Mouse (Mus musculus) CH12.LX (cell line): ENCODE data around the gene Iqgap3. TPM values are rescaled to one million over a fixed set of nuclear protein-coding genes. Genes with fewer than 3 reads are reported as not detected.

Experiments
- DNase-seq: peaks from one replicate; pipeline ENCODE4 v3.0.0-alpha.2; 2013; ENCODE audit errors: extremely low read depth
- H3K27ac ChIP-seq: 2 replicates; pipeline ENCODE4 v1.5.1; 2012; ENCODE audit warnings: low read depth, mild to moderate bottlenecking, control low read depth, moderate library complexity; ENCODE audit not compliant: insufficient read depth
- H3K27me3 ChIP-seq: replicated peaks from 2 replicates; pipeline ENCODE3; 2012; ENCODE audit warnings: inconsistent platforms
- H3K36me3 ChIP-seq, 2 experiments: replicated peaks in 1 of 2; 2 replicates each; pipeline versions ENCODE3 to v1.6.1; 2012; ENCODE audit warnings: inconsistent platforms in 1 of 2, low read length in 1 of 2, mild to moderate bottlenecking in 1 of 2, mixed read lengths in 1 of 2, moderate library complexity in 1 of 2; ENCODE audit not compliant: control insufficient read depth in 1 of 2, insufficient read depth in 1 of 2
- H3K4me1 ChIP-seq, 2 experiments: 2 replicates each; pipeline ENCODE4 v1.6.1; 2012; ENCODE audit warnings: inconsistent platforms in 1 of 2, moderate library complexity in 1 of 2; ENCODE audit not compliant: insufficient read depth in 2 of 2, control insufficient read depth in 1 of 2
- H3K4me2 ChIP-seq: 2 replicates; pipeline ENCODE4 v1.6.1; 2012; ENCODE audit warnings: low read depth, mild to moderate bottlenecking, control low read depth; ENCODE audit not compliant: poor library complexity, insufficient read depth, severe bottlenecking
- H3K4me3 ChIP-seq, 3 experiments: fragments of 150-350 bp in 1 of 3; sonication (generic) in 1 of 3; replicated peaks in 1 of 3; 2 replicates each; pipeline versions ENCODE3 to v1.5.1; 2011 to 2012; ENCODE audit warnings: low read depth in 2 of 3, low read length in 2 of 3, mild to moderate bottlenecking in 2 of 3, moderate library complexity in 2 of 3, control low read depth in 1 of 3, improper control_type of control experiment in 1 of 3, inconsistent platforms in 1 of 3, mixed read lengths in 1 of 3; ENCODE audit not compliant: poor library complexity in 1 of 3
- H3K79me2 ChIP-seq: replicated peaks from 2 replicates; pipeline ENCODE4 v1.6.1; 2012; ENCODE audit warnings: mild to moderate bottlenecking, moderate library complexity; ENCODE audit not compliant: control insufficient read depth, poor library complexity, insufficient read depth, severe bottlenecking; ENCODE audit errors: extremely low read depth
- H3K9ac ChIP-seq: 2 replicates; pipeline ENCODE4 v1.6.1; 2012; ENCODE audit warnings: low read depth, mild to moderate bottlenecking, control low read depth, moderate library complexity; ENCODE audit not compliant: insufficient read depth
- H3K9me3 ChIP-seq: replicated peaks from 2 replicates; pipeline ENCODE3; 2012; ENCODE audit warnings: low read length, inconsistent platforms, mixed read lengths
- CHD2 ChIP-seq: IDR thresholded peaks from 2 replicates; pipeline ENCODE4 v1.6.1; 2011; ENCODE audit warnings: low read length, improper control_type of control experiment
- CTCF ChIP-seq, 2 experiments: IDR thresholded peaks in 1 of 2; conservative IDR thresholded peaks in 1 of 2; 2 replicates each; pipeline ENCODE4 v1.5.1; 2011 to 2012; ENCODE audit warnings: low read depth in 2 of 2, low read length in 2 of 2, improper control_type of control experiment in 1 of 2, inconsistent platforms in 1 of 2, mild to moderate bottlenecking in 1 of 2, moderate library complexity in 1 of 2
- E2F4 ChIP-seq: IDR thresholded peaks from 2 replicates; pipeline ENCODE4 v1.6.1; 2011; ENCODE audit warnings: low read depth, low read length, improper control_type of control experiment; ENCODE audit not compliant: insufficient replicate concordance
- ELF1 ChIP-seq: IDR thresholded peaks from 2 replicates; pipeline ENCODE4 v1.6.1; 2014; ENCODE audit warnings: low read depth, mild to moderate bottlenecking, inconsistent platforms, low read length, improper control_type of control experiment
- EP300 ChIP-seq: IDR thresholded peaks from 2 replicates; pipeline ENCODE4 v1.6.1; 2011; ENCODE audit warnings: low read length, improper control_type of control experiment
- IRF4 ChIP-seq: IDR thresholded peaks from 2 replicates; pipeline ENCODE4 v1.6.1; 2014; ENCODE audit warnings: low read depth, mild to moderate bottlenecking, inconsistent platforms, low read length, improper control_type of control experiment
- JUN ChIP-seq: IDR thresholded peaks from 2 replicates; pipeline ENCODE4 v1.6.1; 2011; ENCODE audit warnings: low read depth, mild to moderate bottlenecking, low read length, improper control_type of control experiment, moderate library complexity; ENCODE audit not compliant: insufficient read depth
- JUND ChIP-seq: conservative IDR thresholded peaks from 2 replicates; pipeline ENCODE4 v1.6.1; 2011; ENCODE audit warnings: low read depth, low read length, improper control_type of control experiment
- KAT2A ChIP-seq: IDR thresholded peaks from 2 replicates; pipeline ENCODE4 v1.6.1; 2012; ENCODE audit warnings: low read length, improper control_type of control experiment, inconsistent platforms; ENCODE audit not compliant: insufficient replicate concordance
- MAFK ChIP-seq: IDR thresholded peaks from 2 replicates; pipeline ENCODE4 v1.6.1; 2011; ENCODE audit warnings: low read length, improper control_type of control experiment; ENCODE audit not compliant: insufficient replicate concordance
- MEF2A ChIP-seq: IDR thresholded peaks from 2 replicates; pipeline ENCODE4 v1.6.1; 2014; ENCODE audit warnings: low read depth, mild to moderate bottlenecking, inconsistent platforms, low read length, improper control_type of control experiment, borderline replicate concordance
- PAX5 ChIP-seq: IDR thresholded peaks from 2 replicates; pipeline ENCODE4 v1.6.1; 2012; ENCODE audit warnings: low read length, inconsistent platforms, mixed read lengths
- POLR2A ChIP-seq: IDR thresholded peaks from 2 replicates; pipeline ENCODE4 v1.6.1; 2011; ENCODE audit warnings: low read depth, mild to moderate bottlenecking, improper control_type of control experiment, low read length
- RAD21 ChIP-seq: IDR thresholded peaks from 2 replicates; pipeline ENCODE4 v1.6.1; 2011; ENCODE audit warnings: low read depth, mild to moderate bottlenecking, low read length, improper control_type of control experiment, moderate library complexity
- SMC3 ChIP-seq: IDR thresholded peaks from 2 replicates; pipeline ENCODE4 v1.6.1; 2011; ENCODE audit warnings: low read depth, low read length, improper control_type of control experiment
- UBTF ChIP-seq: IDR thresholded peaks from 2 replicates; pipeline ENCODE4 v1.6.1; 2012; ENCODE audit warnings: low read depth, mild to moderate bottlenecking, inconsistent platforms, low read length, improper control_type of control experiment, moderate library complexity
- USF2 ChIP-seq: conservative IDR thresholded peaks from 2 replicates; pipeline ENCODE4 v1.6.1; 2011; ENCODE audit warnings: low read depth, low read length, improper control_type of control experiment
- ZNF384 ChIP-seq: IDR thresholded peaks from 2 replicates; pipeline ENCODE4 v1.6.1; 2012; ENCODE audit warnings: low read depth, low read length, improper control_type of control experiment, inconsistent platforms
- dilution Hi-C: fragments of 300-500 bp; cut with MboI; formaldehyde crosslinking; loops from 2 replicates; pipeline ENCODE4 v1.14.3; 2020; ENCODE audit warnings: low sequenced_read_pairs; ENCODE audit not compliant: extremely low pct_unique_long_range_greater_than_20kb, extremely low pct_ligation_motif_present
- in situ Hi-C: fragments of 300-500 bp; cut with MboI; formaldehyde crosslinking; loops from 3 replicates; pipeline ENCODE4 v1.14.3; 2019; ENCODE audit warnings: low sequenced_read_pairs, low pct_ligation_motif_present, low pct_unique_long_range_greater_than_20kb, mixed read lengths
- polyA plus RNA-seq: library from polyadenylated mRNA; unstranded; fragments of >175 nt; gene quantifications from 2 replicates; pipeline ENCODE4 v1.2.1, GENCODE M21; 2012; ENCODE audit warnings: low read depth; ENCODE audit not compliant: insufficient read length
- total RNA-seq, 2 experiments: library from RNA; depleted of rRNA; stranded (reverse); fragments of 300-350 nt in 1 of 2; fragments of >200 nt in 1 of 2; gene quantifications; 2 replicates each; pipeline ENCODE4 v1.2.3; 2012 to 2014

Iqgap3 gene
- total and polyA plus RNA-seq, 3 experiments: 13.0 to 21.9 (median 18.3) TPM

GRCm38 (mm10) chr3:88150999-88151364 is 69.2 kb downstream of the Iqgap3 start:
- dilution Hi-C loops (no loop called here), in situ Hi-C loops (no loop called here)
- Histone ChIP-seq H3K4me2 (peak overlapping the region; percentile 99; the same call in 1 of the 2 replicates), H3K9ac (no peak overlapping the region), H3K9me3 (no peaks in the 10 kb centered on the region), H3K27ac (peak overlapping the region; percentile 97), H3K4me3 (peak overlapping the region in 1 of 3 experiments; percentile 13), H3K4me1 (peaks cover 41 to 87% of the 10 kb centered on the region in 2 experiments), H3K79me2 (peaks cover 91% of the 10 kb centered on the region), H3K27me3 (no peaks in the 10 kb centered on the region), H3K36me3 (peaks cover 14 to 43% of the 10 kb centered on the region in 2 experiments)
- no peak for DNase-seq
- TF ChIP-seq RAD21 (no peak; the same call in 1 of the 2 replicates), MAFK (no peak), IRF4 (peak; percentile 78), MEF2A (0 out of 2 replicates have a peak, but pooled peaks have one; percentile 30)

DNA sequence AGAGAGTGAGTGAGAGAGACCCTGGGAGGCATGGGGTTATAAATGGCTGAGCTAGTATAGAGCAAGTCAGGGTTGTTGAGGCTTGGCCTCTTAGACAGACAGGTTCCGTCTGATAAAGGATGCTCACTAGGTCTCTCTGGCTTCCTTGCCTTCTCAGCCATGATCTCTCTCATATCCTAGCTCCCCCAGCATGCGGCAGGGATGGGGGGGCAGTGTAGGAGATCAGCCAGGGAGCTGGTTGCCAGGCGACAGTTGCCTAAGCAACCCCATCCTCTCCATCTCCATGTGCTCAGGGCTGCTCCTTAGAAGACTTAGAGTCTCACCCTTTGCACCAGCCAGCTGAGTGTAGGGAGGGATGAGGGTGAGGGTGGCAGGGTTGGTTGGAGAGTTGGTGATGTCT is 70.3 kb downstream of the Iqgap3 start:
- TF ChIP-seq ZNF384 (no peak), RAD21 (no peak), USF2 (no peak), CHD2 (no peak), KAT2A (no peak), JUND (no peak), UBTF (no peak), POLR2A (no peak), ELF1 (no peak)
- in situ Hi-C loops (no loop called here), dilution Hi-C loops (no loop called here)
- no peaks in the 10 kb centered on the region for H3K27me3 ChIP-seq
- H3K36me3 ChIP-seq: peaks cover 24 to 52% of the 10 kb centered on the region in 2 experiments
- no peaks in the 10 kb centered on the region for H3K9me3 ChIP-seq
- H3K9ac ChIP-seq: no peak overlapping the region
- peaks cover 34 to 86% of the 10 kb centered on the region in 2 experiments for H3K4me1 ChIP-seq
- H3K4me2 ChIP-seq: no peak overlapping the region
- no peak for DNase-seq
- peak overlapping the region; percentile 20 for H3K27ac ChIP-seq
- H3K4me3 ChIP-seq: no peak overlapping the region
- peaks cover 82% of the 10 kb centered on the region for H3K79me2 ChIP-seq

- Histone ChIP-seq H3K27ac (no peak overlapping the region), H3K9me3 (no peaks in the 10 kb centered on the region), H3K79me2 (peaks cover 76% of the 10 kb centered on the region), H3K36me3 (peaks cover 31 to 65% of the 10 kb centered on the region in 2 experiments), H3K9ac (no peak overlapping the region), H3K4me3 (no peak overlapping the region), H3K4me2 (no peak overlapping the region), H3K4me1 (peaks cover 25 to 74% of the 10 kb centered on the region in 2 experiments)
- in situ Hi-C loops (no loop called here), dilution Hi-C loops (no loop called here)
- DNase-seq: no peak
- TF ChIP-seq RAD21 (peak; percentile 52), POLR2A (no peak), E2F4 (no peak), JUN (no peak), EP300 (no peak), PAX5 (no peak), SMC3 (peak; percentile 38), IRF4 (no peak), CTCF (conservative IDR thresholded peaks at IDR 0.05 in 1 of 2, IDR thresholded peaks at IDR 0.05 in 1 of 2; ENCODE audit: low read depth in 2 of 2, low read length in 2 of 2) (peak in 1 of 2 experiments; percentile 51; a peak in 2 of 4 replicates), JUND (no peak), CHD2 (no peak)
- TF ChIP-seq, all 38 proteins: peak for 3
- no peaks in the 10 kb centered on the region for H3K27me3 ChIP-seq
Observed at GRCm38 (mm10) chr3:88153290-88154011, 71.7 kb downstream of the Iqgap3 start.
